Mouse (Mus musculus) right cerebral cortex, postnatal 25 days (tissue): Measurements from ENCODE around the gene Slc46a3.

Experiments
- DNase-seq: peaks from one replicate; pipeline ENCODE4 v3.0.0; 2022

Gene Slc46a3

DNA sequence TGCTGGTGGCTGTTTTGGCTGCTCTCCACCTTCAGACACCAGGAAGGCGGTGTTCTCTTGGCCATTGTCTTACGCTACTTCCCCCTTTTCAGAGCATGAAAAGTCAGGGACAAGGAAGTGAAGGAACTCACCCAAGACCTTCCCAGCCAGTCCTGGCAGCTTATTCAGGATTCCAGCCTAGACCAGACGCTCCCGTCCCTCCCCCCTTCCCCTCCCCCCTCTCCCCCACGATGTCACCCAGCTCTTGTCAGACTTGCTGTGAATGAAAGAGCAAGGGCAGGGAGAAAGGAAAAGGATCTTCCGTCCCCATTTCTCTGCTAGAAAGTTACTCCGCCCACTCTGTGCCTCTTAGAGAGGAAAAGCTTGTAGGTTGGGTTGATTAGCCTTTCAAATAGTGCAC lies 51.3 kb downstream of the Slc46a3 start:
- DNase-seq, result no peak

DNA sequence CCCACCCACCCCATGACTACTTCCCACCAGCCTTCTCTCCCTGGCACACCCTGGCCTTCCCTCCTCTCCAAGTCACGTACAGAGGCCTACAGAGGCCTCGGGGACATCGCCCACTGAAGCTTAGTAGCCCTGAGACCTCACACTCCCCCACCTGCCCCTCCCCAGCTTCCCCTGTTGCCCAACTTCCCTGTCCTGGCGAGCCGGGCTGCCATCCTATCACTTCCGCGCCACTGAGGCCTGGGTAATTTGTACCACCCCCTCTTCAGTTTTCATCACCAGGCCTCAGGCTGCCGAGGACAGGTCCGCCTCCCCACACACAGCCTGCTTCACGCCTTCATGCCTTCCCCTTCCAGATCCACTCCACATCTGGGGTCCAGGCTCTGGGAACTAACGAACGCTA lies 55.2 kb downstream of the Slc46a3 start:
- DNase-seq, result no peak

DNA sequence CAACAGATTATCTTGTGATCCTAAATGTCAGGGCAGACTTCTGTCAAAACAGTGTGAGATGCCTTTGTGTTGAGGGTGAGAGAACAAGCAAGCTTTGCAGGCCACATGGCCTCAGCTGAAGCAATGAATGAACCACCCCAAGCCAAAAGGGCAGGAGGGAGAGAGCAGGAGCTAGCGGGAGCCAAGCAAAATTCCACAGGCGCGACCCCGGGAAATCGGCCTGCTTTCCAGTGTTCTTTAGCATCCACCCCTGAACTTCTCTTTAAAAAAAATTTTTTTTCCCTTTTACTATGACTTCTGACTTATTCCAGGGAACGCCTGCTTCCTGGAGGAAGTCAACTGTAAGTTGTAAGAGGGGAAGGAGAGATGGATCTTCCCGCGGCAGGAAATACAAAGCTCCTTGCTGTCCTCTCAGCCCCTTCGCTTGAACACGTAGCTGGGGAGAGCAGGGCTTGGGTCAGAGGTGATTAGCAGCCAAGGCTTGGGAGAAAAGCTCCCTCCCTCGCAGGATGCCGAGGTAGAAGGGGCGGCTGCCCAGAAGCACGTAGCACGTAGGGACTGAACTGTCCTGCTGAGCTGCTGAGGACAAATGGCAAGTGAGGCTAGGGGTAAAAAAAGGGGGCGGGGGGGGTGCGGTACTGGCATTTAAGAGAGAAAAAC lies 59.6 kb downstream of the Slc46a3 start:
- DNase-seq, result no peak

GRCm38 (mm10) chr5:147832842-147833241 lies 61.8 kb downstream of the Slc46a3 start:
- no peak for DNase-seq

DNA sequence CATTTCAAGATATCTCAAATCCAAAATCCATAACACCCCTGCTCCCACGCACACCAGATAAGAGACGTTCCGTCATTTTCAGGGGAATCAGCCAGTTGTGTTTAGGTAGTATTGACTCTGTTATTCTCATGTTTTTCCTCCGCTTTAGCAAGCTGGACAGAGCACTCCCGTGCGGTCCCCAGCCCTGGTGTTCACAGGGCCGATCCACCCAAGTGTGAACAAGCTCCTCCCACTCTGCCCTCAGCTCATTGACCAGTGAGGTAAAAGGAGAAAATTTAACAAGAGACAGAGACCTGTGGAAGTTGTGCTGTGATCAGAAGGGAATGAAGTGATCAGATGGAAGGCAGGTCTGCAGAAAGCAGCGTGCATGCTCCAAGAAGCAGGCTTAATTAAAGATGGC lies 65.8 kb downstream of the Slc46a3 start:
- no peak for DNase-seq
